Mouse (Mus musculus): ENCODE data around the gene Tom1l2.

The Tom1l2 gene

DNA sequence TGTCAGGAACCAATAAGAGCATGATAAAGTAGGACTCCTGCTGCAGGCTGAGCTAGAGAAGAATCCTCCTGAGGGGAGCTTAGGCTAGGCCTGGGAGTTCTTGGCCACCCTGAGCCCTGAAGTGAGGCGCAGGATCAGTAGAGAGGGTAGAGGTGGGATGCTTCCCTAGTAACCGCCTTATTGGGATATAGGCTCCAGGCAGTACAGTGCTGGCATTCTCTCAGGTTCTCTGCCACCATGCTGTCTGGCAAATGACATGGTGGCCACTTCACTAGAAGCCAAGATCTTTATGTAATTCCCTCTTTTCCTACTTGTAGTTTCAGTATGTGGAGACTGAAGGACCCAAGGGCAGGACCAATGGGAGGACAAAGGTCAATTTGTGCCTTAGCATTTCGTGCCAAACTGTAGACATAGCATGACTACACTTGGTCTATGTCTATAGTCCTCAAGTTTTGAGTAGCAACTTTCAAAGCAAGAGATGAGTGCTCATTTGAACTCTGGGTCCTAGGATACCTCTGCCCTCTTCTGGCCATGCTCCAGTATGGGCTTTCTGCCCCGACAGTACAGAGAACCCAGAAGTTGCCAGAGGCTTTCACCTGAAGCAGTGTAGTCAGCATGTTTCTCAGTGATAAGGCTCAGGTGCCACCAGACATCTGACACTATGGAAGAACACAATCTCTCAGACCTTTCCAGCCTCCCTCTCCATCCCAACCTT is 87.3 kb downstream of the Tom1l2 start:
- no peak for DNase-seq (ENCODE audit: low read depth, low spot score)

DNA sequence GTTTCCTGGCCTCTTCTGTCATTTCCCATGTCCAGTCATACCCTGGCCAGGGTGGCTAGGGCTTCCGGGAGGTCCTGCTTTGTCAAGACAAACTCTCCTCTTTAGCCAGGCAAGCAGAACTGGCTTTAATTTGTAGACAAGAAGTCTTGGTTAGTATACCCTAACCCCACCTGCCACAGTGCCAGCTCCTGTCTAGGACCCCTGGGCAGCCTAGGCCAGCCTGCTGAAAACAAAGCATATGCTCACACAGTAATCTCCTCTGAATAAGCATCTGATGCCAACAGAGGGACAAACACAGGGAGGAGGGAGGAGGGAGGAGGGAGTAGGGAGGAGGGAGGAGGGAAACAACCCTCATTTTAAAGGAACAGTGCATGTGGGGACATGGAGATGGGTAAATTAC is 88.1 kb downstream of the Tom1l2 start:
- no peak for DNase-seq (ENCODE audit: low read depth, low spot score)

DNA sequence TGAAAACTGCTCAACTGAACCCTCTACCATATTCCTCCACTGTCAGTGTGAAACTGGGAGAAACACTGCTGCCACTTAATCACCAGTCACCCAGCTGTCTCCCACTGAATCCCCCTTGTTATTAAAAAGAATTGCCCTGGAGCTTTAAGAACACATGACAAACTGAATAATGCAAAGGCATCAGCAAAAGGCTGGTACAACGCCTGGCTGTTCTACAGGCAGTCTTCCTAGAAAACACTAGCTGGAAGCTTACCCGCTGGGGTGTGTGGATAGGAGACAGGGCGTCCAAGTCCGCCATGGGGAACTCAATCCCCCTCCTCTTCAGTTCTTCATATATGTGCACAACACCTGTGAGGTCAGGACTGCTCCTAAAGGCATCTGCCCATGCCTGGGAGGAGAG is 90.3 kb downstream of the Tom1l2 start:
- DNase-seq (ENCODE audit: low read depth, low spot score): no peak

DNA sequence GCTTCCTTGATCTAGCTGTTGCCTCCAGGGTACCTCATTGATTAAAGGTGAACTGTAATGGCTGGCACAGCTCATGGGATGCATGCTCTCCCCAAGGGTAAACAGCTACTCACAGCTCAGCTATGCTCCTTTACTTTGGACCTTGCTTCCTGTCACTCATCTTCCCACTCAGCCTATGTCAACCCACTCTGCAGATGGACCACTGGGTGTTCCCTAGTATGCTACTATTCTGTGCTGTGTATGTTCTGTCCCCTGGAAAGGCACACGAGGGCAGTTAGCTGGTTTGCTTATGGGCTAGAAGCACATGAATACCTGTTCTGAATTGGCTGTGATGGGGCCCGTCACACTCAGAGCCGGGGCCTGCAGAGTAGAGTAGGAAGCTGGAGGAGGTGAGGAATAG is 92.0 kb downstream of the Tom1l2 start:
- no peak for DNase-seq (ENCODE audit: low read depth, low spot score)

DNA sequence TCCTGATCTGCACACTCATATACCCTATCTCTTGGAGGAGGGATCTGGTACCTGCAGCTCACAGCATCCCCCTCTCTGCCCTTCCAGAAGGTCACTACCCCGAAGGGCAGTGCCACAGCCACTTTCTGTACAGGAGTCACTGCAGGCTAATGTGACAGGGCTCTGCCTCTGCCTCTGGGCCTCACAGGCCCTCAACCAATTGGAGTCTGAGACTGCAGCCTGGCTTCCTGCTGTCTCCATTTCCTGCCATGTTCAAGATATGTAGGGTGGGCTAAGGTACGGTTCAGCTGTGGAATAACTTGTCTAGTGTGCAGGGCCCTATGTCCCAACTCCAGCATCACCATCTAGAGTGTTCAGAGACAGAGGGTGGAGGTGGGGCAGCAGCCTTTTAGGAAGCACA is 95.0 kb downstream of the Tom1l2 start:
- DNase-seq (ENCODE audit: low read depth, low spot score): no peak

DNA sequence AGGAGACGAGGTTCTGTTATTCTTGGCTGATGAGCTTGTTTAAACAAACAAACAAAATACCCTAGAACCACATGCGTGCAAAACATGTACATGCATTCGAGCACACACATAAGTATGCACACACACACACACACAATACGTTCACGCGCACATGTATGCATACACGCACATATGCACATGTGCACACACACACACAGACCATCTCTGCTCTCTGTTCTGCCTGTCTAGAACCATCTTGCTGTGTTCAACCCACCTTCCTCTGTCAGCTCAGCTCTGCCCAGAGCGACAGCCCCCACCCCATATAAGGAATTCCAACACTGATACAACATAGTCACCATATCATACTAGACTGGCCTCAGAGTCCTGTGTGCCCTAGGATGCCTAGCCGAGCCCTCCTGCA is 96.0 kb downstream of the Tom1l2 start:
- no peak for DNase-seq (ENCODE audit: low read depth, low spot score)

DNA sequence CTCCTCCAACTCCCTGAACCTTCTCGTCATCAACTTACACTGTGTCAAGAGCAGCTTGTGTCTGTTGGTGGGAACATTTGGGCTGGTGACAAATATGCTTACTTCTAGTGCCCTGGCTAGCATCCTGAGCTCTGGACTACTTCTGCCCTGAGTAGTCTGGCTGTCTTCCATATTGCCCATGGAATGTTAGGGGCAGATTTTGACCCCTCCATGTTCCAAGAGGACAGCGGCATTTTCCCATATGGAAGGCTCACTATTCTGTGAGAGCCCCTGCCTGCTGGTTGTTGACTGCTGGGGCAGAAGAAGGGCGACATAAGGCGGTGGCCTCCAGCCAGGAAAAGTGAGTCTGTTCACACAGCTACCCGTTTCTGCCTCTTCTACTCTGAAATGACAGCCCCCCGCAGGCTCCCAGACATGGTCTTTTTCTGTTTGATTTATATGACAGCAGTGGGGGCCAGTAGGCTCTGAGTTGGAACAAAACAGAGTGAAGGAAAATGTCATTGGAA is 96.5 kb downstream of the Tom1l2 start:
- no peak for DNase-seq (ENCODE audit: low read depth, low spot score)

DNA sequence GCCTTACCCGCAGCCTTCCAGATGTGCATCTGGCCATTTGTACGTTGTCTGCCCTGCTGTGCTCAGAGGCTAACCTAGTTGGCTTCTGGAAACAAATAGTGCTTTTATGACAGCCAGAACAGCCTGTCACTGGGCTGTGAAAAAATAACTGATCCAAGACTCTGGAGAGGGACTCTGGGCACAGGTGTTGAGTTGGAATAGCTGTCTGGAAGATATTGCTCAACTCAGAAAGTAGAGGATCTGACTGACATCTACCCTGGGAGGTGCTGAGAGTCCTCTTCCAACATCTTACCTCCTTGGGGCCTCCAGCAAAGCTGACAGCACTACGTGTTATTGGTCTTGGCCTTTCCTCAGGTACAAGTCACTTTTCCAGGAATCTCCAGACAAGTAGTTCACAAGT is 97.1 kb downstream of the Tom1l2 start:
- no peak for DNase-seq (ENCODE audit: low read depth, low spot score)

DNA sequence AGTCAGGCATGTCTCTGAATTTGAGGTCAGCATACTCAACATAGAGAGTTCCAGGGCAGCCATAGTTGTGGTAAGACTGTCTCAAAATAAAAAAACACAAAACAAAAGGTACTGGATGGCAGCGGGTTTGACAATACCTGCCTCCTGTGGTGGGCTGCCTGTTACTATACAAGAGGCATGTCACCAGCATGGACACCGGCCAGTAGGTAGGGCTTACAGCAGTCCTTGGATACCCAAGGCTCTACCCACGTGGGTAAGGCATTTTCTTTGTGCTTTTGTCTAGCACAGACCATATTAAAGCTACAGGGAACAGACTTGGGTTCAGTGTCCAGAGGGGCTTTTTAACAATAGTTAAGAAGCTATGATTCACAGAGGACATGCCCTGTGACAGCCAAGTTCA is 97.5 kb downstream of the Tom1l2 start:
- DNase-seq (ENCODE audit: low read depth, low spot score): no peak

DNA sequence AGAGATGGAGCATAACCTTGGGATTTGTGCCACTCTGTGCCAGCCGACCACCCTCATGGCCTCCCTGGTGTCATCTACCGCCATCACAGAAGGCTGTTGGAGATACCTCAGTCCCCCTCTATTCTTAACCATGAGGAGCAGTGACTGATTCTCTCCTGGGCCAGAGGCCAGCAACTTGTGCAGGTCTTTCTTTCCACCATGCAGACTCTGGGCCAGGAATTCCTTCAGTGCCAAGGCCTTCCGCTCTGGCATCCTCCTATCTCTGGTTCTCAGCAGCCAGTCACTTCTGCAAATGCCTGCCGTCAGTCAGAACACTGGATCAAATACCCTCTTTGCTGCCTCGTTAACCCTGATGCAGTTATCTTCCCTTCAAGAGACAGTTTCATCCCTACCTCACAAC is 98.4 kb downstream of the Tom1l2 start:
- no peak for DNase-seq (ENCODE audit: low read depth, low spot score)

DNA sequence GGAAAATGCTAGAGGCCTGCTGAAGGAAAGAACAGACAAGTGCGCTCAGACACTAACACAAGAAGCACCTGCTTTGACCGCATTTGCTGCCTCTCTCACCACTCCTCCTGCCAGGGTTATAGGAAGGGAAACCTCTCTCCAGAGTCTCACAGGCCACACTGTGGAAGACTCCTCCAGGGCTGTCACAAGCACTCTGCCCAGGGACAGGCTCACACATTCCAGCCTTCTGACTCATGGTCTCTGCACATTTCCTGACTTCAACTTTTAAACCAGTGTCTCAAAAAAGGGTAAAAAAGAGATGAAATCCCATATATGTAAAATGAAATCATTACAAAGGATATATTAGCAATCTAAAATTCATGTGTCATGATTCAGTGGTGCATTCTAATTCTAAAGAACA is 99.2 kb downstream of the Tom1l2 start:
- no peak for DNase-seq (ENCODE audit: low read depth, low spot score)

DNA sequence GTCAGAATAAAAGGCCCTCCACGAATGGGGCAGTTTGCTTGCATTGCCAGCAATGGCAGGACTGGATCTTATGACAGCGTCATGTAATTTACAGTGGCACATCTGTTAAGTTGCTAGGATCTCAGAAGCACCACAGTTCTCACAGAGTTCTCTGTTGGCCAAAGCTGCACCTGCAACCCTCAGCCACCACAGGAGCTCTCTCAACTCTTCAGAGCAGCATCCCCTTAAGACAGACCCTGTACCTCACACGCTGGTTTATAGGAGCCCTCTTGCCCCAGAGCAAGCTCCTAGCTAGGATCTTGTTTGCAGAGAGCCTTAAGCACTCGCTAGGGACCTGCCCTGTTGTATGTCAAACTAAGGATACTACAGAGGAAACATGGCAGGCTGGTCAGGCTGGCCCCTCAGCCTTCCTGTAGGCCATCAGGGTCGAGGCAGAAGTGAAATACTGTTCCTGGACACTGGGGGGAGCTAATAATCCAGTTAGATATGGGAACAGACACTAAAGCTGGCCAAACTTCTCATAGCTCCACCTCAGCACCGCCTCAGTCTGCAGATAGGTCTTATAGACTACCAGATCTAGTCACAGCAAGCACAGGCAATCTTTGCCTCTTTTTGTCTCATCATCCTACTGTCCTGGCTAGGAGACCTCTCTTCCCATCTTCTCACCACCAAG is 101.6 kb downstream of the Tom1l2 start:
- DNase-seq (ENCODE audit: low read depth, low spot score): peak; percentile 36

DNA sequence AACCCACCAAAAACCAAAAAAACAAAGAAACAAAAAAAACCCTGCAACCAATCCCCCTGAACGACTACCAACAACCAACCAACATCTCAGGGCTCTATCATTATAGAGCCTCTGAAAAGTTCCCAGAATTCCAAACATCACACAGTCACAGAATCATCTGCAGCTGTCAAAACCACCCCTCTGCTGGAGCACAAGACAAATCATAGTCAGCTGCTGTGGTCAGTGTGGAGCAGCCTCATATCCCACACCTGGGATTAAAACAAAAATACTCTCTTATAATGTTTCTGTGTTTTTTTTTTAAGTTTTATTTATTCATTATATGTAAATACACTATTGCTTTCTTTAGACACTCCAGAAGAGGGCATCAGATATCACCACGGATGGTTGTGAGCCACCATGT is 102.8 kb downstream of the Tom1l2 start:
- DNase-seq (ENCODE audit: low read depth, low spot score): no peak

DNA sequence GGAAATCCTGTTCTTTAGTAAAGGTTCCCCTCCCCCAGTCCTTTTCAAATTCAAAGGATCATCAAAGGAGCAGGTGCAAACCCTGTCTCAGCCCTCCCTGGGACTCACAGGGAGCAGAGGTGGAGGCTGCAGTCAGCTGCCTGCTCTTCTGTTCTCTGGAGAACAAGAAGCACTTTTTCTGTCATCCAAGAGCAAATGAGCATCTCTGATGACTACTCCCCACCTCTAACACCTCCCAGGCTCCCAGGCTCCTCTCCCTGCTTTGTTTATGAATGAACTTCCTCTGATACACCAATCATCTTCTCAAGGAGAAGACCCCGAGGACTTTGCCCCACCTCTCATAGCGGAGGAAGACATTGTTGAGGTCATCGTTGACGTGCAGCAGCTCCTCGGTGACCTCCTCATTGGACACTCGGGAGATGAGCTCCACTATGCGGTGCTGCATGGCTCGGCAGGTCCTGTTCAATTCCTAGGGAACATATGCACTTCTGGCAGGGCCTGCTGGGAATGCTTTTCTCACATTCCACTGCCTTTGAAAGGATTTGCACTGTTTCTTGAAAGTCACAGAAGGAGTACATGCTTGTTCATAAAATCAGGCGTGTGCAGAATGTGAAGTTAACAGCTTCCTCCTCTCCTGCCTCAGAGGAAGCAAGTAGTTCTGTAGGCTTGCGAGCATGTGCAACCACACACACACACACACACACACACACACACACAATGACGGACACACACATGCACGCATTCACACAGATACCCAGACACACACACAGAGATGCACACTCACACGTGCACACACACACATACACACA is 103.9 kb downstream of the Tom1l2 start:
- DNase-seq (ENCODE audit: low read depth, low spot score): no peak

DNA sequence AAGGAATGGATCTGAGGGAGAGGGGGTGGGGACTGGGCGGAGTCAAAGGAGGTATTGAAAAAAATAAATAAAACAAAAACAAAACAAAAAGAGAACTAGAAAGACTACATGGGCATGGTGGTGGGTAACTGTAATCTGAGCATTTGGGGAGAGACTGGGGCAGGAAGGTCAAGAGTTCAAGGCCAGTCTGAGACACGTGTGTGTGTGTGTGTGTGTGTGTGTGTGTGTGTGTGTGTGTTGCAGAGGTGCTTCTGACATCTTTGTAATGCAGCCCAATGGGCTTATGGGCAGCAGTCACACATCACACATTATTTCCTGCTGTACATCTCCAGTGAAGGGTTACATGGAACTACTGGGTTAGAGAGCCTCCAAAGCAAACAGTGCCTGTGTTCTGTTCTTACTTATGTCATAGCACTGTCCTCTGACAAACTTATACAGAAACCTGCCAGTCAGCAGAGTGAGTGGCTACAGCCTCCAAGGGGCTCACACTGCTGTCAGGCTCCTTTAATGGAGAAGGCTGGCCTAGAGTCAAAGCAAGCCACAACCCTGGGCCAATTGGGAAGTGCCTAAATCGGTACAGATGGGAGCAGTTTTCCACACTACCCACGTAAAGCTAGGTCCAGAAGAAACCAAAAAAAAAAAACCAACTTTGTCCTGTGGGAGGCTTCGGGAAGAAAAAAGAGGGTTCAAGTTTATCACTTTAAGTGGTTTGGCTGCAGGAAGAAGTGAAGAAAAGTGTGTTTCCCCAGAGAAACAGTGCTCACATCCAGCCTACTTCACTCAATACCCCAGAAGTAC is 104.8 kb downstream of the Tom1l2 start:
- DNase-seq (ENCODE audit: low read depth, low spot score): no peak

DNA sequence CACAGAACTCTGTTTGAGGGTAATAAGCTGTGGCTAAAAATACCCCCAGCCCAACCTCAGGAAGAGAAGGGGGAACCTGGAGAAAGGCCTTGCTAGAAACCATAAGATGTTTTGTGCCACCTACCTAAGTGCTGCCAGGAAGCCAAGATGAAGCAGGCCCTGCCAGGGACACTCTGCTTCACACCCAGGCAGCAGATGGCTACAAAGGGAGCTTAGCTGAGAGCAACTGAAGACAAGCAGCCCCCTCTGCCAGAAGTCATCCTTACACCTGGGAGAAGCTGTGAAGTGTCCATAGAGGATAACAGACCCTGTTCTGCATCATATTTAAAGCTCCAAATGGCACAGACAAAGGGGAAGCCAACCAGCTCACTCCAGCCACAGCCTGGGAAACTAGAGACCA is 106.6 kb downstream of the Tom1l2 start:
- no peak for DNase-seq (ENCODE audit: low read depth, low spot score)

DNA sequence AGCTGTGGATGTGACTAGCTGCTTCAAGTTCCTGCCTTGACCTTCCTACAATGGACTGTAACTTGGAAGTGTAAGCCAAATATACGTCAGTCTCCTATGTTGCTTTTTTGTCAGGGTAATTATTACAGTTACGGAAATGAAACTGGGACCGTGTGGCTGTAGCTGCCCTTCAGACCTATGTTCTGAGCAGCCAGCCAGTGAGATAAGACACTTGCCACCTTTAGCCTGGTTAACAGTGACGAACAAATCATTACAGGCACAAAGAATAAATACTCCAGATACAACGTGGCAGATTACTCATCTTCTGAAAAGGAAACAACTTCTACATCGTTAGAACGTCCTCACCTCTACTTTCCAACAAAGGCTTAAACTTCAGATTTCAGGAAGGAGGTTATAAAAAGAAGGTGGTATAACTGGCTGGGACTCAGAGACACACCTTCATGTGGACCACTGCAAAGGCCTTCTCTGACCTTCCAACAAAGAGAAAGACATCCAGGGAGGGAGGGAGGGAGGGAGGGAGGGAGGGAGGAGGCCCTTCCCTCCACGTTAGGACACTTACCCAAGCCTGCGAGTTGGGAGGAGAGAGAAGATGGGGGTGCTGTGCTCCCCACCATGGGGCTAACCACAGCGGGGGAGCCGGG is 108.1 kb downstream of the Tom1l2 start:
- no peak for DNase-seq (ENCODE audit: low read depth, low spot score)

DNA sequence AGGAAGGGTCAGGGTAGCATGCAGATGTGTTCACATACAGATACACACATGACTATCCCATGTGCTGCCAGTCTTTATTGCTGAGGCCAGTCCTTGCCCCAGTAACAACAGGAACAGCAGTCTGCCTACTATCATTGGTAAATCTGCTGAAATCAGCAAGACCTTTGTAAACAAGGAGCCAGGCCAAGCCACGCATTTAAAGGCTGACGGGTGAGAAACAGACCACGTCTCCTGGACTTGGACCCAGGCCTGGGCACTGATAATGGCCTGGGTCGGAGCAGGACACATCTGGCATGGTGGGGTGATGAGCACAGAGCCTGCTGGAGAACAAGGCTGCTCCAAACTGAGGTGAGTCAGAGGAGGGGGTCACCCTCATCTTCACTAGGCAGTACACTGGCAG is 112.2 kb downstream of the Tom1l2 start:
- no peak for DNase-seq (ENCODE audit: low read depth, low spot score)

DNA sequence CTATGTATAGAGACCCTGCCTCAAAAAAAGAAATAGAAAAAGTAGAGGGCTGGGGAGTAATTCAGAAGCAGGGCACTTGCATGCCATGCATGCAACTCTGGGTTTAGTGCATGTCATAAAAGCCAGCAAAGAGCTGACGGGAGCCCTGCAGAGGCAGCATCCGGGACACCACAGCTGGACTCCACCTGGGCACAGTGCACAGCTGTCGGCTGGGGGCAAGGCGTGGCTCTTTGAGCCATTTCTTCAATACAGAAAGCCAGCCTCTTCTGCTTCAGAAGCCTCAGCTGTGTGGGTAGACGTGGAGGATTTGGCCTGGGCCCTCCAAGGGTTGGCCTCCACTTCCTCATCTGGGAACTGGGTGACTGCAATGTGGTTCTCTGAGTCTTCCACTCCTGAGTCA is 117.4 kb downstream of the Tom1l2 start:
- DNase-seq (ENCODE audit: low read depth, low spot score): no peak

DNA sequence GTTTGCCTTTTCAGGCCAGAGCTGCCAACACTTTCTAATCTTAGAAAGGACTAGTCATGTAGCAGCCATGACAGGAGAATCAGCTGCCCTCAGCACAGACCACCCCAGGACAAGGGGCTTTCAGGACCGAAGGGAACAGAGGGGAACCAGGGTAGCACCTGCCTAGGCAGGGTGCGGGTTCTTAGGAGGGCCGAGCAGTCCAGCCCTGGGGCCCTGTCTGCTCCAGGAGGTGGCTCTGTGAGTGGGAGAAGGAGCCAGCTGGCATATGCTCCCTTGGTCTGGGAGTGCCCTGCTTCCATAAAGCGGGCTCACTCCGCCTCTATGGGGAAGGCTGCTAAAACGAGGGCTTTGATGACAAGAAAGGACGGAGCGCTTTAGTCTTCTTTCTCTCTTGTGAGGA is 119.5 kb downstream of the Tom1l2 start:
- no peak for DNase-seq (ENCODE audit: low read depth, low spot score)

DNA sequence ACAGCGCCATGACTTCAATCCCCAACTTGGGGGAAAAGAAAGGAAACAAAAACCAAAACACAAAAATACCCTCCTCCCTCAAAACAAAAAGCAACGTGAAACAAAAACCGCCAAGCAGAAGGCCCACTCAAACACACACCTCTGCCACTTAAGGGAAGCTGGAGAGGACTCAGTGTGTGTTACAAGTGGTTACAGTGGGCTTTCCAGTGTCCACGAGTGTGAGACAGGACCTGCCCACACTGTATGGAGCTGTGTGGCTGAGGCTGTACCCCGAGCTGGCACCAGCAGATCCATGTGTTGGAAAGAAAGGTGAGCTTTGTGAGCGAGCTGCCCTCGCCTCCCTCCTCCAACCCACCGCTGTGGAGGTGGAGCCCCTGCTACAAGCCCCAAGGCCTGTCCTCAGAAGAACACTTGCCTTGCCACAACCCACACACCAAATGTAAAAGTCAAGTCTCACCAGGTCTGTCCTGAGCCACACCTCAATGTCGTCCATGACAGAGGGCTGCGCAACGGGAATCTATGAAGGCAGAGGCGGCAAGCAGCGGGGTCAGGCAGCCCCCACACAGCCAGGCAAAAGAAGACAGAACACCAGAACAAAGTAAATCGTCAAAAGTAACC is 120.2 kb downstream of the Tom1l2 start:
- DNase-seq (ENCODE audit: low read depth, low spot score): no peak
